Mouse (Mus musculus): Measurements from ENCODE around the gene Uhrf1bp1l.

- no peak for TF ChIP-seq CTCF (IDR thresholded peaks at IDR 0.05)
- no peak for TF ChIP-seq EP300 (IDR thresholded peaks at IDR 0.05)
Measured at GRCm38 (mm10) chr10:89776029-89776428, 31.2 kb downstream of the Uhrf1bp1l start.
